Mouse (Mus musculus) thymus, adult 18-20 months (tissue): ENCODE data around the gene Med29.

ENCODE experiments used
- DNase-seq, 2 experiments: peaks; one replicate each; pipeline ENCODE4 v3.0.0; 2022; ENCODE audit warnings: mixed read lengths in 2 of 2

Med29 gene

DNA sequence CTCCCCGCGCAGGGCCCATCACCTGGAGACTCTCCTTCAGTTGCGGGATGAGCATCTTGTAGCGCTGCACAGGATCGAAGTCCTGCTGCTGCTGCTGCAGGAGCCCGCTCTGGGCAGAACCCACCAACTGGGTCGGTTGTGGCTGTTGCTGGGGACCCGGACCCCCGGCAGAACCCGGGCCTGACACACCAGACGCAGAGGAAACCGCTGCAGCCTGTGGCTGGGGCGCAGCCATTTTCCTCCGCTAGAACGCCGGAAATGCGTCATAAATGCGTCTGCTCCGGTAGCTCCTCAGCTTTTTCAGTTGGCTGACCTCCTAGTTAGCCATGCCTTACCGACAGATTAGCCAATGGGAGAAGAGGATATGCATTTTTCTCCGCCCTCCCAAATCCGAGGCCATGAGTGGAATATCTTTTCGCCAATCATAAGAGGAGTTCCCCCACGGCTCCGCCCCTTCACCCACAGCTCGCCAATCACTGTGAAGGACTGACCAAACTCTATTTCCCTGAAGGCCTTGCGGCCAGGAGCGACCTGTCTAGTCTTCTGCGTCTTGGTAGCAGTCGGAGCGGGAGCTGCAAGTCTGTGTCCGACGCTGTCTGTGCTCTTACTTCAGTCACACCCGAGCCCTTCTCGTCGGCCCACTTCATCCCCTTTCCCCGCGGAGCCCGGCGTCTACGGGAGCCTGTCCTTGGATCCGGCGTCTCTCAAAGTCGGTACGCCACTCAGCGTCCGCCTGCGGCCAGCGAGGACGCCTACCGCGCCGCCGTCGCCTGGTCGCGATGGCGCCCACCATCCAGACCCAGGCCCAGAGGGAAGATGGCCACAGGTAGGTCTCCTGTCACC lies at the start of gene Med29, which contains the start of gene Paf1:
Gene Med29 (minus strand): TSS at position 280 of the 843 bp plus-strand sequence.
Gene Paf1 (plus strand): TSS at position 523 of the 843 bp plus-strand sequence.
- DNase-seq, result peak; percentile 93 to 96

DNA sequence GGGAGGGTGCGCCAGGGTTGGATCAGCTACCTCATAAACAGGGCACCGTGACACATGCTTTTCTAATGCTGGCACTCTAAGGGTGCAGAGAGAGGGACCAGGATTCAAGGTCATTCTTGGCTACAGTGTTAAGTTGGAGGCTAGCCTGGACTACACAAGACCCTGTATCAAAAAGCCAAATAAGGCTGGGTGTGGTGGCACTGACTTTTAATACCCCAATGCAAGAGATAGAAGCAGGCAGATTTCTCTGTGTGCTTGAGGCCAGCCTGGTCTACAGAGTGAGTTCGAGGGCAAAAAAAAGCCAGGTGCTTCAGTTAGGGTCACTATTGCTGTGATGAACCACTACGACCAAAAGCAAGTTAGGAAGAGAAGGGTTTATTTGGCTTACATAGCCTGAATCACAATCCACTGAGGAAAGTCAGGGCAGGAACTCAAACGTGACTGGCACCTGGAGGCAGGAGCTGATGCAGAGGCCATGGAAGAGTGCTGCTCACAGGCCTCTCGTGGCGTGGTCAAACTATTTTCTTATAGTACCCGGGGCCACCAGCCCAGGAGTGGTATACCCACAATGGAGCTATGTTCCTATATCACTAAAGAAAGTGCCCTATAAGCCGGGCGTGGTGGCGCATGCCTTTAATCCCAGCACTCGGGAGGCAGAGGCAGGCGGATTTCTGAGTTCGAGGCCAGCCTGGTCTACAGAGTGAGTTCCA lies 49.4 kb upstream of the Med29 start:
- no peak for DNase-seq

DNA sequence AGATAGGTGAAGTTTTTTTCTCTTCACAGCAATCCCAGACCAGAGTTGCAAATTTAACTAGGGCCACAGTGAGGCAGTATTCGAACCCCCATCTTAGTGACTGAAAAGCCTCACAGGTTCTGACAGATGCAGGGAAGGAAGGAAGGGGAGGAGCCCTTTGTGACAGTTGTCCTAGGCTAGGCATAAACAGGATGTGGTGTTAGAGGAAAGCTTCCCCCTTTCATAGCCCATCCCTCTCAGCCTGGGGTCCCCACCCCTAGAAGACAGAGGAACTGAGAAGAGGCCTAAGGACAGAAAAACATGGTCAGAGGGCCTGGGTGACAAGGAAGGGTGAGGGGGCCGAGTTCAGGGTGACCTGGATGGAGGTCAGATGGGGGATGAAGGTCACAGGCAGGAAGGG lies 48.2 kb upstream of the Med29 start:
- DNase-seq, result peak; percentile 70 to 90

DNA sequence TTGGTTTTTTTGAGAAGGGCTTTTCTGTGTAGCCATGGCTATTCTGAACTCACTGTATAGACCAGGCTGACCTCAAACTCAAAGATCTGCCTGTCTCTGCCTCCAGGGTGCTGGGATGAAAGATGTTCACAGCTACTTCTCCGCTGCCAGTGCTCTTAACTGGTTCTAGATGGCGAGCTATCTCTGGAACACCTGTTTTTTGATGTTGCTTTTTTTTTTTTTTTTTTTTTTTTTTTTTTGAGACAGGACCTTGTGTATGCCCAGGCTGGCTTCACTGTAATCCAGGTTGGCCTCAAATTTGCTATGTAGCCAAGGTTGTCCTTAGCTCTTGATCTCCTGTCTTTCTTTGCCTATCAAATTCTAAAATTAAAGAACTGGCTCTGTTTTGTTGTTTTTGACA lies 46.3 kb upstream of the Med29 start:
- DNase-seq, result no peak

DNA sequence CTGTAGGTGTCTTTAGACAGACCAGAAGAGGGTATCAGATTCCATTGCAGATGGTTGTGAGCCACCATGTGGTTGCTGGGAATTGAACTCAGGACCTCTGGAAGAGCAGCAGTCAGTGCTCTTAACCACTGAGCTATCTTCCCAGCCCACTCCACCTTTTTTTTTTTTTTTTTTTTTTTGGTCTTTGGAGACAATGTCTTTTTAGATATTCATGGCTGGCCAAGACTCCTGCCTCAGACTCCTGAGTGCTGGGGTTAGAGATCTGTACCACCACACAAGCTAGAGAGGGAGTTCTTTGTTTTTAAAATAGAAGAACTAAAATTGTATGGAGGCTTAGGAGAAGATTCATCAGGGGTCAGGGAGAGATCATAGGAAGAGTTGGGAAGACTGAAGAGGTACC lies 45.5 kb upstream of the Med29 start:
- DNase-seq, result no peak

DNA sequence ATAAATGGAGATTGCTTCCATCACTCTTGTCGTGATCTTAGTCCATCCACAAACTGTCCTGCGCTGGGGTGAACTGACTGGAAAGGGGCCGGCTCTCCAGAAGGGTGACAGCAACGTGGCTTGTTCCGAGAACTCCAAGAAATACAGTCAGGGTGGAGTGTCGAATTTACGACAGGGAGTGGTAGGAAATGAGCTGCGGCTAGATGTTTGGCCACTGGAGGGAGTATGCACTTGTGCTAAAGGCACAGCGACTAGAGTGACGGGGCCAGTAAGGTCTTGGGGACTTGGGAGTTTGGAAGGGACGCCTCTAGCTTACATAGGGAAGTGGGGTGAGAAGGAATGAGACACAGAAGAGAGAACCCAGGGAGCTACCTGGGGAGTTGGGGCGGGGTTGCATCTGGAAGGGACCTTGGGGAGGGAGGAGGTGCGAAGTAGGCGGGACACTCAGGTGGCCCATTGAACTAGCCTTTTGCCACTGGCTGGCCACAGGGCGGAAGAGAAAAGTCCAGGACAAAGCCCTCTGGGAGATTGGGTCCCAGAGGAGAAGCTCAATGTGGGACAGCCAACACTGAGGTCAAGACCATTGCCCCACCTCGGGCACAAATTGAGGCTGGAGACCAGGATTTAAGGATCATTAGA lies 44.5 kb upstream of the Med29 start, which contains the start of gene Gmfg:
Gene Gmfg (plus strand): TSS at position 516 of the 639 bp plus-strand sequence.
- DNase-seq, result peak; percentile 70 to 86

DNA sequence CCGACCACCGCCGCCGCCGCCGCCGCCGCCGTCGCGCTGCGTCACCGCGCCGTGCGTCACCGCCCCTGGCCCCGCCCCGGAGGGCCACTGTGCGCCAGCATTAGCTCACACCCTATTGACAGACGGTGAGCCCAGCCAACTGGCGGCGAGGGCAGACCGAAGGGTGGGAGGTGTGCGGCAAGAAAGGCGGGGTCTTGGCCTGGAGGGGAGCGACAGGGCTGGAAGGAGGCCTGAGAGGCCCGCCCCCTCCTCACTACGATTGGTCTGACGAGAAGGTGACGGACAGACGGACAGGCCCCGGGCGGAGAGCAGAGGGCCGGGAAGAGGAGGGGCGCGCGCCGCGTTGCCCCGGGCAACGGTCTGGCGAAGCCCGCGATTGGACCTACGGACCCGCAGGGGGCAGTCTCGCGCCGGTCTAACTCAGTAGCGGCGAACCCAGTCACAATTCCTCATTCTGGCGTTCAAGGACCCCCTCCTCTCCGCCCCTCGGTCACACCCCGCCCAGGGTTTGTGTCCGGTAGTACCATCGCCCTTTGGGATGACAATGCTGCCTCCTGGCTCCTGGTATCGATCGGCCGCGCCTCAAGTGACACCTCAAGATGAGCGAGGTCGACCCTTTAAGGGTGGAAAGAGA lies 43.9 kb upstream of the Med29 start:
- peak; percentile 100 for DNase-seq

DNA sequence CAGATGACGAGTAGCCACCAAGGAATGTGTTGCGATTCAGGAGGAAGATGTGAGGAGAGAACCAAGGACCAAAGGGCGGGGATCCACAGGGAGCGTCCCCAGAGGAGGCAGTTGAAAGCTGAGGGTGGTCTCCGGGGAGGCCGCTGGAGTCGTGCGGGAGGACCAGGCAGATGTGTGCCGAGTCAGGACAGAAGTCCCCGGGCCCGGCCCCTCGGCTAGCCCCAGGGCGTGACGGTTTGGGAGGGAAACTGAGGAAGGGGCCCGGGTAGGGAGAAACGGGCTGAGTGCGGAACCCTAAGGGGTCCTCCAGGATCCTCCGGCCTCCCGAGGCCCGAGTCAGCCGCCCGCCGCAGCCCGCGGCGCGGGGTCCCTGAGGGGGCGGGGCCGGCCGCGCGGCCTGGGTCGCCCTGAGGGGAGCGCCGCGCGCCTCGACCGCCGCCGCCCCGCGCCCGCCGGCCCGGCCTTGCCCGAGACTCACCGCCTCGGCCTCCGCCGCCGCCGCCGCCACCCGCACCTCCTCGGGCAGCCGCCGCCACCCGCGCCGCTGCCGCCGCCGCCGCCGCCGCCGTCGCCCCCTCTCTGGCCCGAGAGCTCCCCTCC lies 43.3 kb upstream of the Med29 start:
- DNase-seq, result peak; percentile 50 to 61

DNA sequence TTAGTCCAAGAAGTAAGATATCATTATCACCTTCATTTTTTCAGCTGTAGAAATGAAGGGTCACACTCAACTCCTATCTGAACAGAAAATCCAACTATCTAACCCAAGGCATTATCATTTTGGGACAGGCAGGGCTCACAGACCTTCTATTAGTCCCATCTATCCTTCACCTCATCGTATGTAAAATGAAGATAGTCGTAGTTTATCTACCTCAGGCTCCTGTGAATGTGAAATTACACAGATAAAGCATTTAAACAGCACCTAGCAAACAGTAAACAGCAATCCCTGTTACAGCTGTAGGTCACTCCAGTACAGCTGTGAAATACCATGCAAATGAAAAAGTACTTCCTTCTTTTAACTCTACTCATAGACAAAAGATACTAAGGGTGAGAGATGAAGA lies 39.7 kb upstream of the Med29 start:
- DNase-seq, result no peak

DNA sequence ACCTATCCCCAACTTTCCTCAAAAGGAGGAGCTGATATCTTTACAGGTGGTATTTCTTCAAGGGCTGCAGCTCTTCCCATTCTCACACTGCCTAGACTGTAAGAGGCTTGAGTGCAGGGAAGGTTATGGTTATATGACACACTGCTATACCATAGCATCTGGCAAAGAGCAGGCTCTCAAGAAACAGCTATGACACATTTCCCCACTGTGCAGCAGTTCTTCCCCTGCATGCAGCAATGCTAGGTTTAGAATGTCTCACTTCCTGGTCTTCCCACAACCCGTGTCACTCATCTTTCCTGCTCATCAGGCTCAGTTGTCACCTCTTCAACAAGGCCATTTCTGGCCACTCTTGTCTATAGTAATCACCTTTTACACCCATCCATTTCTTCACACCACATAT lies 38.0 kb upstream of the Med29 start:
- no peak for DNase-seq

DNA sequence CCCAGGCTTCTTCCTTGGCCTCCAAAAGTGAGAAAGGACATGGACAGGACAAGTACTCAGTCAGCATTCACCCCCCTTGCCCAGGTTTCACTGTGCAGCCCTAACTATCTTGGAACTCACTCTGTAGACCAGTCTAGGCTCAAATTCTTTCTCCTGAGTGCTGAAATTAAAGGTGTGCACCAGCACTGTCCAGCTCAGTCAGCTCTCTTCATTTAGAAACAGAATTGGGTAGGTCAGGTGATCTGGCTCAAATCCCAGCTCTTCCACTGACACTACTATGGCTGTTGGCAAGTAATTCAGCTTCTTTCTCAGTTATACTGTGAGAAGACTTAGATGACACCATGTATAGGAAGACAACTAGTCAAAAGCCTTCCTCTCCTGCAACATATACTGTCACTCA lies 35.2 kb upstream of the Med29 start:
- DNase-seq, result no peak

DNA sequence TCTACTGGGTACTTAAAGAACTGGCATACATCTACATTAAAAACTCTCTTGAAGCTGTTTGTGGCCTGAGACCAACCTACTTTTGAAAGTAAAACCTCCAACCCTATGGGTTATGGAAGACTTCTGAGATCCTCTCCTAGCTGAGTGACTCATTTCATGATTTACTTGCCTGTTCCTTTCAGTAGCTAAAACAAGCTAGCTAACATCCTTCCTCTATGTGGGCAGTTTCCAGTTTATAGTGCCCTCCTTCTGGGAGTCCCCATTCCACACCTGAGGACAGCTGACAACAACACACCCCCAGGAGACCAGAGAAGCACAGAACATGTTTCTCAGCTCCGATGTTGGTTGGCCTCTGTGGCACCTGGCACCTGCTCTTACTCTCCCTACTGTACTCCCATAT lies 30.5 kb upstream of the Med29 start:
- DNase-seq, result no peak

DNA sequence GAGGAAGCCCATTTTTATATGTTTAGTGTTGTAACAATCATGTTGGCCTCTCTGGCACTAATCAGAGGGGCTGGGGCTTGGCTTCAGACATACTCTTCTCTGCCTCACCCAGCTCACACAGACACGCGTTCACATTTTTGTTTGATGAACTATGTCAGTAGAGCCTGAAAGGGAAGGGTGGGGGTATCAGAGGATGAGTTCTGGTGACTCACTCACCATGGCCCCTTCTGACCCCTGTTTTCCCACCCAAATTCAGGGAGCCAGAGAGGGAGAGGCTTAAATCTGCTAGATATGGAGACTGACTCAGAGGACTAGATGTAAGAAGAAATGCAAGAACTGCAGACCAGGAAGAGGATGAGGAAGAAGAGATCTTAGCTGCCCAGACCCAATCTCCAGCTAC lies 26.9 kb upstream of the Med29 start:
- no peak for DNase-seq

DNA sequence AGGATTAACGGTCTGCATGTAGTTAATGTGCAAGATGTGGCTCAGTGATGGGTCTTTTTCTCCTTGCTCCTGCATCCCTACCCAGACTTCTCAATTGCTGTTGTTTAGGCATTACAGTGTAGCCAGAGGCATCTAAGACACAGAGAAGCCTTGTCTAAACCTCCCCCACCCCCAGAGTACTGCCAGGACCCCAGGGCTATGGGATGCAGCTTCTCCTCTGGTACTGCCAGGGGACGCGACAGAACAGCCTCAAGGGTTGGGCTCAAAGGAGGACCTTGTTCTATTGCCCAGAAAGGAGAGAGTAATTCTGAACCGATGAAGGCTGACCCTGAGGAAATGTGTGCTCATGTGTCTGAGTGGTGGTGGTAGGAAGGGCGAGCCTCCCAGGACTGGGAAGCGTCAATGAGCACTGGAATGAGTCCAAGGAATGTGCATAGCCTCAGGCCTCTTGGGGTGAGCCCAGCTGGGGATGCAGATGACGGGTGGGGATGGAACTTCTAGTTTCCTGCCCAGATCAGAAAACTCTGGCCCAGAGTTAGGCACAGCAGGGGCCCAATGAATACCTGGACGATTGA lies 25.7 kb upstream of the Med29 start:
- no peak for DNase-seq

DNA sequence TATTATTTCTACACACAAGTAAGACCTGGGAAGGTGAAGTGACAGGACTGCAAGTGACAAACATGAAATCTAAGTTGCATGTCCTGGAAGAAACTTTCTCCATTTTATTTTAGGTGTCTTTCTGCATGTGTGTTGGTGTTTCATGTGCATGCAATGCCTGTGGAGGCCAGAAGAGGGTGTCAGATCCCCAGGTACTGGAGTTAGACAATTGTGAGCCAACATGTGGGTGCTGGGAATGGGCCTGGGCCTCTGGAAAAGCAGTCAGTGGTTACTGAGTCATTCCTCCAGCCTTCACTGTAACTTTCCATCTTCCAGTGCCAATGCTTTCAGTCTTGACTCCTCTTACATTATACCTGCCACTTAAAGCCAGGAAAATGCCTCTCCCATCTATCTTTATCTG lies 24.9 kb upstream of the Med29 start:
- DNase-seq, result no peak

DNA sequence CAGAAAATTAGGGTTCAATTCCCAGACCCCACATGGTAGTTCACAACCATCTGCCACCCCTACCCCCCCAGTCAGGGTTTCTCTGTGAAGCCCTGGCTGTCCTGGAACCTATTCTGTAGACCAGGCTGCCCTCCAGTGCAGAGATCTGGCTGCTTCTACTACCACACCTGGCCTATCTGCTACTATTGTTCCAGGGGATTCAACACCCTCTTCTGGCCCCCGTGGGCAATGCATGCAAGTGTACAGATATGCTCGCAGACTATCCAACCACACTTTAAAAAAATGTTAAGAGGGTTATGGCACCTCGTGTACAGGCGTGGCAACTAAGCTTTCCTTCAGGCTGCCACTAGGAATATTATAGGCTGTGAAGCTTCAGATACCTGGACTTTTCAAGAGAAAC lies 20.3 kb upstream of the Med29 start:
- DNase-seq, result no peak

DNA sequence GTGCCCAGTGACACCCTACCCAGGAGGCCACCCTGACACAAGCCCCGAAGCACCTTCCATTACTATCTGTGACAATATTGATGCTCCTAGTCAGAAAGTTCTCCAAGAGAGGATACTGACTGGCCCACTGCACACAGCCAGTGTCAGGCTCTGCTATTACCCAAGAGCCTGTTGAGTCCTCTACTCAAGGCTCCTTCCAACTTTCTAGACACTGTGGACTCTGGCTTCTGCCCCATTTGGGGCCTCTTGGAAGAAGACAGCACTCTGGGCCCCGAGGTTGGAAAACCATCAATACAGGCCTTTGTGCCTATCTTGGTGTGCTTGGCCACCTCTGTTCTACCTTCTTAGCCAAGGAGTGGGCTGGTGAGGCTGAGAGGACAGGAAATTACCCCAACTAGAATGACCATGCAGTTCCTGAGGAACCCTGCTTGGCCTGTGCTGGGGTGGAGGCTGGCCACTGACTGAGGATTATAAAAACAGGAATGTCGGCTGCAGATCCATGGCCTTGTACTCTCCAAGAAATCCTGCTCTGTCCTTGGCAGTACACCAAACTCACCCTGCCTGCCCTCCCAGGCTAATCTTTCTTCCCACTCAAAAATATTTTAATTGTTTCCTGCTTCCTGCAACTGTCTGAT lies 18.4 kb upstream of the Med29 start:
- DNase-seq, result no peak

DNA sequence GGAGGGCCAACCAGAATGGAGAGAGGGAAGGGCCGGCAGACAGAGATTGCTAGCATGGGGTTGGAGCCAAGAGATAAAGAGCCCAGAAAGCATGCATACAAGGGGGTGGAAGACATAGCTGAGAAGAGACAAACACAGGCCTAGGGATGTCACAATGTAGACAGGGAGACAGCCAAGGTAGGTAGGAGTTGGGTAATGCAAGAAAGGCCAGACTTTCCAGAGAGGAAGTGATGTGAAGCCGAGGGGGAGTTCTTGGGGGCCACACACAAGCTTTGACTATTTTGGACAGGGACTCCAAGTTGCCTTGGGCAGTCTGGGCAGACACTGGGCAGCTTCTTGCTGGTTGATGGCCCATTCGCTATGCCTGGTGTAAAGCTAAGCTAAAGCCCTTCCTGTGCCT lies 9.4 kb upstream of the Med29 start:
- DNase-seq, result no peak

DNA sequence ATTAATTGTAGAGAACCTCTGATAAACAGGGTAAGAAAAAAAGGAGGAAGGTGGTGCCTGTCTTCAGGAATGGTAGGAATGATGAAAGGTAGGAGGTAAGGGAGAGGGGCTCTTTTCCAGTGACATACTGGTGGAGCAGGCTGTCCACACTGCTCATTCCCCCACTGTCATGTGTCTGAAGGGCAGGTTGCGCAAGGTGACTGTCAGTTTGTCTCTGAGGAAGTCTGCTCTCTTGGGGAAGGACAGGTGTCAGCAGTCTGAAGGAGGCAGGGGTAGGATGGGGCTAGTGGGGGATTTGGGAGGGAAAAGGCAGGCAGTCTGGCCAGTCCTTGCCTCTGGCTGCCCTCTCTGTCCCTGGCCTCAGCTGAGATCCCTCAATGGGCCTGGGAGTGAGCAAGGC lies 8.5 kb upstream of the Med29 start:
- no peak for DNase-seq

DNA sequence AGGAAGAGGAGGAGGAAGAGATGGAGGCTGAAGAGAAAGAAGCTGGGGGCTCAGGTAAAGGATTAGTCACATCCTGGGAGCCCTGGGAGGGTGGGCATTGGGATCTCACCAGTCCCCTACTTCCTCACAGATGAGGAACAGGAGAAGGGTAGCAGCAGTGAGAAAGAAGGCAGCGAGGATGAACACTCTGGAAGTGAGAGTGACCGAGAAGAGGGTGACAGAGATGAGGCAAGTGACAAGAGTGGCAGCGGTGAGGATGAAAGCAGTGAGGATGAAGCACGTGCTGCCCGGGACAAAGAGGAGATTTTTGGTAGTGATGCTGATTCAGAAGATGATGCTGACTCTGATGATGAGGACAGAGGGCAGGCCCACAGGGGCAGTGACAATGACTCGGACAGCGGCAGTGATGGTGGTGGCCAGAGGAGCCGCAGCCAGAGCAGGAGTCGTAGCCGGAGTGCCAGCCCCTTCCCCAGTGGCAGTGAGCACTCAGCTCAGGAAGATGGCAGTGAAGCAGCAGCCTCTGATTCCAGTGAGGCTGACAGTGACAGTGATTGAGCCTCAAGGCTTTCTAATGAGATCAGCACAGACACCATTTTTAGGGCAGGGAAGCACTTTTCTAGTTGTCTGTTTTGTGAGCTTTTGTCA lies 6.3 kb upstream of the Med29 start:
- DNase-seq, result no peak

DNA sequence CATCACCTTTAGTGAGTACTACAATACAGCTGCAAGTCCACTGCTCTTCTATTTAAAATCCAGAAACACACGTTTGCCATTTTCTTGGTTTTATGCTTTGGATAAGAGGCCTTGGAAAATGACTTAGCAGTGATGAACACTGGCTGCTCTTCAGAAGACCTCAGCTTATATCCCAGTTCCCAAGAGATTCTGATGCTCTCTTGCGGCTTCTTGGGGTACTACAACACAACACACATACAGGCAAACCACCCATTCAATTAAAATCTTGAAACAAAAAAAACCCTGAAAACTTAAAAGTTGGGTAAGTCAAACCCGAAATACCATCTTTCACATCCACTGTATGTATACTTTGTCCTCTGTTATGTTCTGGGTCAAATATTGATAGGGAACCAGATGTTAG lies 5.5 kb upstream of the Med29 start:
- no peak for DNase-seq
